Mouse (Mus musculus) activated CD4-positive, CD25-positive, alpha-beta regulatory T cell, adult 4 months (primary cell): ENCODE measurements around the gene Poldip3. TPM values are rescaled to one million over a fixed set of nuclear protein-coding genes. Genes with fewer than 3 reads are reported as not detected.
"Not testable (repeated sequence)": the region's sequence is repeated elsewhere in the genome, so short reads cannot be mapped to it uniquely, and the experiment has no call there.

Source experiments
- ATAC-seq: one replicate; pipeline ENCODE4 v1.8.0; 2017
- polyA plus RNA-seq, 2 experiments: library from polyadenylated mRNA; unstranded; fragments of 100-300 nt; shearing (Covaris generic); gene quantifications; one replicate each; pipeline ENCODE4 v1.2.1; 2017

The Poldip3 gene
- polyA plus RNA-seq, 2 experiments from 2014 or later: 155 to 180 TPM

DNA sequence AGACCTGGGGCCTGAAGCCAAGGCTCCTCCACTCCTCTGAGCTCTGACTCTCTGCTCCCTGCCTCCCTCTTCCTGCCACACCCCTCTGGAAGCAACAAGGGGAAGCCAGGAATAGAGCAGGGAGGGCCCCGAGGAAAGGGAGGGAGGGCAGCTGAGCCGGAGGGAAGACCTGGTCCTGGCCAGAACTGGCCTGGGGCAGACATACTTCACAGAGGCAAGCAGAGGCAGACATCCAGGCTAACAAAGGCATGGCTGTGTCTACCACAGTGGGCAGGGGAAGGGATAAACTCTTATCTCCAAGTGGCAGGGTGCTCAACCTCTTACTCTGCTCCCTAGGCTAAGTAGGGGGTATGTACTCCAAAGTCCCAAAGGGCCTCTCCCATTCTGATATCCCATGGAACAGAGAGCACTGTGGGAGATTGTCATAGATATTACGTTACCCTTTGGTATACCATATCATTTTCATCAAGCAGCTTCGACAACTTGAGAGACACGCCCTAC is 15.8 kb upstream of the Poldip3 start:
- ATAC-seq: no peak

DNA sequence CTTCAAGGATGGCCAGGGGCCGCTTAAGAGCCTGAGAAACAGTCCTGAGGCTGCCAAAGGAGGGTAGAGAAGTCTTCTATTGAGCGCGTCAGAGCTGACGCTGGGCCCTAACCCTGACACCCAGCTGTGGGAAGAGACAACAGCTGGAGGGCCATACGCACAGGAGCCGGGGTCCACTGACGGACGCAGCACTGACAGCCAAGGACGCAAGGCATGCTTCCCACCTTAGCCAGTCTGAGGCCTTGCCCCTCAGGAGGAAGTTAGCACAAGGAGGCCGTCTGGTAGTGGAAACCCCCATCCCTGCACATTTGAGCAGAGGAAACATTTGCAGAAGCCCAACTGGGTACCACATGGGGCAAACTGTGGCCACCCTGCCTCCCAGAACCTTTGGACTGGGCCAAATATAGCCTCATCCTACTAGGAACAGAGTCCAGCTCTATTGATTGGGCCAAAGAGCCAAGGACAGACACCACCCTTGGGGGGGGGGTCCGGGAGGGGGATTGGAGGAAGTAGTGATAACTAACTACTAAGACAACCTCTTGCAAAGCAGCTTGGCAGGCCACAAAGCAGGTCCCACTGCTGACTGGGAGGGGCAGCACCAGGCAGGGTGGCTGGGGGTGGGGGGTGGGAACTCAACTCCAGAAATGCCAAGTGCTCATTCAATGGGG is 13.8 kb upstream of the Poldip3 start:
- ATAC-seq: no peak

DNA sequence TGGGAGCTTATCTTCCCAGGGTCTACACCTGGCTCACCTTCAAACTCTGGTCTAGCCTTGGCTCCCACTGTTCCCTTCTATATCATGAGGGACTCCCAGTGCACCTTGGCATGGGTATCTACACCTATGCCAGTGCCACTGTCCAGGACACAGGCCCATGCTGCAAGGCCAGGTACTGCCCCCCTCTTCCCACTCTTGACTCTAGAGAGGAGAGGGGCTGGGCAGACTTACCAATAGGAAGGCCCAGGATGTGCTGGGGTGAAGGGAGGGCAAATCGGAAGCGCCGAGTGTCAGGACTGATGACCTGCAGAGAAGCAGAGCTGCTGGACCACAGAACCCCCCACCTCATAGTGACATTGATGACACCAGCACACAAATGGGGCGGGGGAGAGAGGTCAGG is 12.8 kb upstream of the Poldip3 start:
- ATAC-seq: no peak

DNA sequence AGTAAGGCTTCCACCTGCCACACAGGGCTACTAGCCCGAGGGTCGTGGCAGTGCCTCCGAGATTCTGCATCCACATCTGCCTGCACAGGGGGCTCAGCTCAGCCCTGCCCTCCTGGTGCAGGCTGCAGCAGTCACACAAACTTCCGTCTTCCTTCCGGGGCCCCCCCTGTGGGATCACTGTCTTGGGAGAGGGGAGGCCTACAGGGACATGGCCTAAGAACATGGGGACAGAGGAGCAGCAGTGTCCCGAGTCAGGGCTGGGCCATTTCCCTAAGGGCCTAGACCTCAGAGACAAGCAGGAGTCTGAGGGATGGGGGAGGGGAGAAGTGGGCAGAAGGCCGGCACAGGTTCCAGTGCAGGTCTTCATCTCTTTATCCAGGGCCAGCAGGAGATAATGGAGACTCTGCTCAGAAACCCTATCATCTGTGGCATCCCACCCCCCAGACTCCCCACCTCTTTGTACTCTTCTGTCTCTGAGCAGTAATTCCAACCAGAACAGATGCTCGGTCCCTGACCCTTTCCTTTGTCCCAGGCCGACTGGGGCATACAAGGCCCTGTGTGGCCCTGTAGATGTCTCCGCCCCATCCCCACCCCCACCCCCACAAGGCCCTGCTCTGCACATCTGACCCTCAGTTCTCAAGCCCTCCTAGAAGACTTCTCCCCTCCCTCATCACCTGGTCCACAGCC is 12.0 kb upstream of the Poldip3 start:
- no peak for ATAC-seq

DNA sequence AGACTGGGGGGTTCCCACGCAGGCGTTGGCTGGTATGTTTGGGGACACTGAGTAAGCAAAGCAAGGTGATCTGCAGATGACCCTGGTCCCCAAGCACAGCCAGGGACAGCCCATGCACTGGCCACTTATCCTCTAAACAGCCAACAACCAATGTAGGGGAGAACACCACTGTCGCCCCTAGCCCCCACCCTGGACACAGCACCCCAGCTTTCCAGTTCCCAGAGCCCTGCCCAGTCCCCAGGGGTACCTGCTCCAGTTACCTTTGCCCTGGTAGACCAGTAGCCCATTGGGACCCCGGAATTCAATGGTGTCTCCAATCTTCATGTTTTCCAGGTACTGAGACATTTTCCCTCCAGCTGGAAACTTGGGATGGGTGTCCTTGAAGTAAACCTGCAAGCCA is 11.4 kb upstream of the Poldip3 start:
- ATAC-seq: no peak

DNA sequence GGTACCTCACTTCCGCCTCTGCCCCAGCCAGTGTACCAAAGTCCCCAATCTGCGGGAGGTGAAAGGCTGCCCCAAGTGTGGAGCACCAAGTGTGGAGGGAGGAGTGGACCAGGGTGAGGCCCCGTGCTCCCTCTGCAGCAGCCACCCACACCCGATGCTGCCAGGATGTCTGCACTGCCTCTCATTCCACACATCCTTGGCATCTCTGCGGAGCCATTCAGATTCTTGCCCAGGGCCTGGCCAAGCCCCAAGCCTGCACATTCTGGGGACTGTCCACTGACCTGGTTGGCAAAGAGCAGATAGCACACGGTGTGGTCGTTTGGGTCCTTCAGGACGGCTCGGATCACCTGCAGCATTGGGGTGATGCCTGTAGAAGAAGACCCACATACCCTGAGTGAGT is 10.6 kb upstream of the Poldip3 start:
- no peak for ATAC-seq

DNA sequence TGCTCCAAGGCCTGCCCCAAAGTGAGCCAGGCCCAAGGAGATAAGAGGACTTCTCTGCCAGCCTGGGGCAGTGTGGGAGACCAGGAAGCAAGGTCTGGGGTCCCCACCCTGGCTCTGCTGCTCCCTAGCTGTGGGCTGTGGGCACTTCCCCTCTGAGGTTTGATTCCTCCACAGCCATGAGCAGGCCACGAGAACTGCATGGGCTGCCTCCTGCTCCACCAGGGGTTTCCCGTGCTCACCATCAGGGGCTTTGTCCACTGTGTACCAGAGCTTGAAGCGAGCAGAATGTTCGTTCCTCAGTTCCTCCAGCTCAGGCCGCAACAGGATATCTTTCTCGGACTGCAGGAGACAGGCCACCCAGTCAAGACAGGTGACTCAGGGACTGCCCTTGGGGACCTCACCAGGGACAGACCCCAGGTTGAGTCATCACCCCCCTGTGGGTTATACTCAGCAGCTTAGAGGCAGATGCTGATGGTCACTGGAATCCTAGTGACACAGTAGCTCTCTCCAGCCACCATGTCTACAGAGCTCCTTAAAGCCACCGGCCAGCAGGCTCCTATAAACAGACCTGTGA is 9.5 kb upstream of the Poldip3 start:
- no peak for ATAC-seq

DNA sequence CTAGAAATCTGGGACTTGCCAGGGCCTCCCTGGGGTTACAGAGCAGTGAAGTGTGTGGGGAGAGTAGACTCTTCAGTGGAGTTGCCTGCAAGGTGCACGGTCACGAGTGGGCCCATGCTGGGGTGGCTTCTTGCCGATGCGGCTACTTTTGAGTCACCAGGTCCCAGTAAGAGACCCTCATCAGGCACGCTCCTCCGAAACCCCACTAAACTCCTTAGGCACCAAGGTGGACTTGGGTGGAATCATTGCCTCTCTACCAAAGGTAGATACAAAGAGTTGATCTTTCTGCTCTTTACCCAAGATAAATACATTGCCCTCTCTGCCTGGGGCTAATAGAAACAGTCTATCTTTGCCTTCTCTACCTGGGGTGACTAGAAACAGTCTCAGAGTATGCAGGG is 8.5 kb upstream of the Poldip3 start:
- no peak for ATAC-seq

DNA sequence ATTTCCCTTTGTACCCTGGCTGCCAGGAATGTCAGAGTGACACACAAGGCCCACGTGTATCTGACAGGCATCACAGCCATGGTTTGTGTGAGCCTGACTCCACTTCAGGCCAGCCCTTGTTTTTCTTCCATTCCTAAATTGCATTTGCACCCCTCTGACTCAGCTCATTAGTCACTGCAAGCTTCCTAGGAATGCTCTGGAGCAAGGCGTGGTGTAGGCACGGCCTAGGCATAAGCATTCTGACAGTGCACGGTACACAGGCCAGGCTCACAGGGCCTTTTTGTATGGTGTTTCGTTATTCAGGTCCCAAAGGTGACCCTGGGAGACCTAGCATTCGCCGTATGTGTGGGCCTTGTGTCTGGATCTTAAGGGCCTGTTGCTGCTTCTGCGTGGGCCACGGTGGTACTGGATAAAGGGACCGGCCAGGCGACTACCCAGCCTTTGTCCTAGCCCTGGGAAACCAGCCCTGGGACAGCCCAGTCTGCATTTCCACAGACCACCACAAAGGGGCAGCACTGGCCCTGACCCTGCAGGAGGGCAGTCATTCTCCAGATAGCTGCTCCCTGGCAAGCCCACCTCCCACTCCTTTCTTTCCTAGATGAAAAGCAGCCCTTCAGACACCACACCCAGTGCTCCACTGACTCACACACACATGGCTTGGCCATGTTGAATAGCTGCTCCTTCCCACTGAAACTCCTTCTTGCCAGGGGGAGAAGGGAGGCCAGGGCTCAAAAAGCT is 7.9 kb upstream of the Poldip3 start:
- ATAC-seq: no peak

DNA sequence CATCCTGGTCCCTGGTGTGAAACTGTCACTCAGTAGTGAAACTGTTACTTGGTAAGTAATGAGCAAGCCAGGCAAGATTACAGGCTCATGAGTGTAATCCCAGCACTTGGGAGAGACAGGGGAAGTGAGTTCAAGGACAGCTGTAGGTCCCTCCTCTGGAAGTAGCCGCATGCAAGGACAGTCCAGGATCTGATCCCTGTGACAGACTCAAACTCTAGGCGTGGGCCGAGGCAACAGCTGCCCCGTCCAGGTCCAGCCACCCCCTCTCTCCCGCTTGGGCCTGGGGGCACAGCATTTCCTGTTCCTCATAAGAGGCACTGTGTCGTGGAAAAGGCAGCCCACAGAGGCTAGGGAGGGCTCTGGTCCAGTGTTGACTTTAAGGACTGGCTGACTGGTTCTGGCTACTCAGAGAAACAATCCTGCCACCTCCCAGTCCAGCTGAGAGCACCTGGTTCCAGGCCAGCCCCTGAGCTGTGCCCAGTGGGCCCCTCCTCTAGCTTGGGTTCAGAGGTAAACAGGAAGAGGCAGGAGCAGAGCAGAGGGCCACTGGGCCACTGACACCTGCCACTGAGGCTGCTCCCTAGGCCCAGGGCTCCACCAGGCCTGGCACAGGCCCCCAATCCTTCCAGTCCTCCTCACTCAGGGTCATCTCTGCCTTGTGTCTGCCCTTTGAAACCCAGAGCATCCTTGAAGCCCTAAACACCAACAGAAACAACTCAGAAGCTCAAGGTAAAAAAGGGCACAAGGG is 6.7 kb upstream of the Poldip3 start:
- ATAC-seq: no peak

DNA sequence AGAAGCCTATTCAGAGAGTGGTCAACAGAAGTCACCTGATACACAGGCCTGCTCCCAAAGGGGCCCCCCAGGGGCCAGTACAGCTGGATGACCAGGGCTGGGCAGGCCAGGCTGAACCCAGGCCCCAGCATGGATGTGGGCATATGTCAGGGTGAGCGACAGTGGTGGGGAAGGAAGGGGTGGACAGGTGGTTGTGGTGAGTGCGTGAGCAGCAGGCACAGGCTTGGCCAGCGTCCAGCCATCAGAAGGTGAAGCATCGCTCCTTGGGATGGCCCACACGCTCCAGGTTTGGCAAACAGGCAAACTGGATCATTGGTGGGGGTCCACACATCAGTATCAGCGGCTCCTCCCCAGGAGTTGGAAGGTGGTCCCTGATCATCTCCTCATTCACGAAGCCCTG is 5.1 kb upstream of the Poldip3 start:
- no peak for ATAC-seq

DNA sequence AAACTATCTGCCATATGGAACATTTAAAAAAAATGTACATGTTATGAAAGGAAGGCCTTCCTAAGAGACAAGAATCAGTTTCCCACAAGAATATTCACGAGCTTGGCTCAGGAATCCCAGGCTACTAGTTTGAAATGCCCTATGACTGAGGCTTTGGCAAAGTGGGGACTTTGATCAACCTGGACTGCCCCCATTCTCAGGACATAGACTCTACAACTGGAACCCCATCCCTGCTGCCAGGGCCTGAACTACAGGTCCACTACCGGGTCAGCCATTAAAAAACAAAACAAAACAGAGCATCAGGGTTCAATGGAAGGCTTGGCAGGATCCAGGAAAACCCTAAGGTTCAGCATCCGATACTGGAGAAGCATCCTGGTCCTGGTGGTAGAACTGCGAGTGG is 1.5 kb upstream of the Poldip3 start:
- no peak for ATAC-seq

DNA sequence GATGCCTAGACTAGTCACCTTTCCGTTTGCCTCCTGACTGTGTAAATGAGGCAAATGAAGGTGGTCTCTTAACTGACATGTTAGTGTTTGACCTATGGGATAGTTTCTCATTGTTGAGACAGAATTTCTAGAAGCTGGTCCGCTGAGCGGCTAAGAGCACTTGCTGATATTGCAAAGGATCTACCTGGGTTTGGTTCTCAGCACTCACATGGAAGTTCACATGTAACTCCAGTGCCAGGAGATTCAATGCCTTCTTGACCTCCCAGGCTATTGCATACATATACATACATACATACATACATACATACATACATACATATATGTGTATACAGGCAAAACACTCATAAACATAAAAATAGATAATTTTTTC is 874 bp upstream of the Poldip3 start:
- no peak for ATAC-seq

DNA sequence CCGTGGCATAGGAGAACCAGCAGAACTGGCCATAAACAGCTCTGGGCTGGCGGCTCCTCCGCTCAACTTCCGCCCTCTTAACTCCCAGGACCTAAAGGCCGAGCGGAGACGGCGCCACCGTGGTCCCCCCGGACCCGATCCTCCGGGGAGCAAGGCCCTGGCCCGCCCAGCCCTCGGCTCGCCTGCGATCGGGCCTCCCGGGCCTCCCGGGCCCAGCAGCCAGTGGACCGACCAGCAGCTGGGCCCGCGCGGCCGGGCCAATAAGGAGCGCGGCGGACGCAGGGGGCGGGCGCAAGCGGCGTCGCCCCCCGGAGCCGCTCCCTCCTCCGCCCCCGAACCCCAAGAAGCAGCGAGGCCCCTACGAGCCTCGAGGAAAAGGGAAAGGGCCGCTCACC is 386 bp downstream of the Poldip3 start:
- ATAC-seq: peak; percentile 17

DNA sequence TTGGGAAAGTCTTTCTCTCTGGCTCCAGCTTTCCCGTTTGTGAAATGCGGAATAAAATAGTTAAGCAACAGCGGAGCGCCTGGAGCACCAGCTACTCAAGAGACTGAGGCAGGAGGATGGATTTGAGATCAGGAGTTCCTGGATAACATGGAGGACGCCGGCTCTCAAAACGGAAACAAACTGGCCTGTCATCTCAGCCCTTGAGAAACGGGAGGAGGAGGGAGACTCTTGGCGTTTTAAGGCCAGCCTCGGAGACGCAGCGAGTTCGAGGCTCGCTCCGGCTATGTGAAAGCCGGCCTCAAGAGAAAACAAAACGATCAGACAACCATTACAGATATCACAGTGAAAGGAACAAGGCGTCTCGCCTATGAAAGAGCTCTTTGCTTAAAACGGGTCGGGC is 789 bp downstream of the Poldip3 start:
- no peak for ATAC-seq

DNA sequence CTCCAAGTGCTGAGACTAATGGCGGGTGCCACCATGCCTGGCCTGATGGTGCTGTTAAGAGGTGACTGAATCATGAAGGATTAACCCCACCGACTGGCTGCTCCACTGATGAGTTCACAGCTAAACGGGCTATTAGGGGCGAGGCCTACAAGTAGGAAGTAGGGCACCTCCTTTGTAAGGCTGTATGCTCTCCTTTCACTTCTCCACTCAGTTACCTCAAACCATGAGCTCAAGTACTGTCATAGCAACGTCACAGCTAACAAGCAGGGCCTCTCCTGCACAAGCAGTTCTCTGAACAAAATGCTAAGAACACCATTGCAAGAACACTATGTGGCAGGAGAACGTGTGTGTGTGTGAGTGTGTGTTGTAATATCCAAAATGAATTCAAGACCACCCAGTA is 3.6 kb downstream of the Poldip3 start:
- ATAC-seq: no peak

DNA sequence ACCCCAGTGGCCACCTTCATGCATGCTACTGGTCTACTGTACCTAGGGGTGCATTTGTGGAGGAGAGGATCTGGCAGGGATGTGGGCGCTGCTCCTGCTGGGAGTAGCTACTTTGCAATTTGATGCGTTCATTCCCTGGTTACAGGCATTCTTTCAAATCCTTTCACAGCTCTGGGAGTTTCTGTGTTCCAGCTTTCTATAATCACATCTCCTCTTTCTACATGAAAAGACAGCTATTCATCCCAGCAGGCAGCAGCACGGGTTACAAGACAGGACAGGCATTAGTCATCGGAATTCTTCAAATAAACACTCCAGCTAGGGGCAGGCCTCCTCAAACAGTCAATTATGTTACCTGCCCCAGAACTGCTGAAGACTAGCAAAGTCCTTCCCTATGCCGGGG is 6.3 kb downstream of the Poldip3 start:
- ATAC-seq: no peak

DNA sequence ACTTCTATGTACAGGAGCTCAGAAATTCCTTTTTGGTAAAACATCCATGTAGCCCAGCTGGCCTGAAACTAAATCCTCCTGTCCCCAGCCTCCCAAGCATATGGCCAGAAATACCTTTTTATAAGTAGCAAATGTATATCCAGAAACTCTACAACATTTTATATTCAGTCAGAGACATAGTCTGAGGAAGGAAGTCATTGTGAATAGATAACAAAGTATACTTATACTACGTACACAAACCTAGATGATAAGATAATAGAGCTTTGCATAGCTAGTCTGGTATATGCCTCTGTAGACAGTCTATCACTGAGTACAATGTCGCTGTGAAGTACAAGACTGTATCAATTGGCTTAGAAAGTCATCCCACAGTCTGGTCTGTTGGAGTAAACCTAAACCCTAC is 13.5 kb downstream of the Poldip3 start:
- ATAC-seq: no peak

DNA sequence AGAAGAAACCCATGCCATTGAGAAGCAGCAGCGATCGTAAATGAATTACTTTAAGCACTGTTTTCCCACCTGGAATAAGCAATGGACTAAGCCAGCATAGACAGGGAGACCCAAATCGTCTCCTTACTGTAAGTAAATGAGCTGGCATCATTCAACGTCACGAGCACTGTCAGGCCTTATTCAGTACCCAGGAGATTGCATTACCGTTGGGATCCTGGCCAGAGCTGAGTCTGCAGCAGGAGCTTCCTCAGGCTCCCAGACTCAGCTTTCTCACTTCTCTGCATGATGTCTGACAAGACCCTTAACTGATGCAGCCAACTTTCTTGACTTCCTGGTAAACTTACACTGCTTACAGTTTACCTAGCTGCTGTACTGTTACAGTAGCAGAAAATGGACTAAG is 14.5 kb downstream of the Poldip3 start:
- no peak for ATAC-seq

DNA sequence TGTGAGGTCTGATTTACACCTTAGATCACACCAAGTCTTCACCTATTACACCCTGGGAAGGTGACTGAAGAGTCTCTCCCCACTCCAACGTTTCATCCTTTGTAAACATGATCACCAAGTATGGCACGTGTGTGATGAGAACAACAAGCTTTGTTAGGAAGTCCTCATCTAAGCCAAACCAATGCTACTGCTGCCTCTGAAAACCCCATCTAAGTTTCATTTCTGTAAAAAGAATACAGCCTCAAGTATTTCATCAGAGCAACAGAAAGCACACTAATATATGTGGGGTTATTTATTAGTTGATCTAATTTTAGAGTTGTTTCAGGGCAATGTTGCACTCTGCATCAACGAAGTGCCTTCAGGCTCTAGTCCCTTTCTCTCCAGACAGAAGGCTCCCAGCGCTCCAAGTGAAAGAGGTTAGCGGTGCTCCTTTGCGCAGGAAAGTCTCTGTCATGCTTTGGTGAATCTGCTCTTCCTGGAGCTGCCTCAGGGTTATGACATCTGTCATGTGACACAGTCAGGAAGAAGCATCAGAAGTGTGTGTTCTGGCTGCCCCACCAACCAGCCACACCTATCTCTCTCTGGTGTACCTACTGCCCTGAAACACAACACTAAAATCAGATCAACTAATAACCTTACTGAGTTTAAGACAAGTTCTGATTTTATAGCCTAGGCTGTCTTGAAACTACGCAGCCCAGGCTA is 19.5 kb downstream of the Poldip3 start:
- no peak for ATAC-seq

DNA sequence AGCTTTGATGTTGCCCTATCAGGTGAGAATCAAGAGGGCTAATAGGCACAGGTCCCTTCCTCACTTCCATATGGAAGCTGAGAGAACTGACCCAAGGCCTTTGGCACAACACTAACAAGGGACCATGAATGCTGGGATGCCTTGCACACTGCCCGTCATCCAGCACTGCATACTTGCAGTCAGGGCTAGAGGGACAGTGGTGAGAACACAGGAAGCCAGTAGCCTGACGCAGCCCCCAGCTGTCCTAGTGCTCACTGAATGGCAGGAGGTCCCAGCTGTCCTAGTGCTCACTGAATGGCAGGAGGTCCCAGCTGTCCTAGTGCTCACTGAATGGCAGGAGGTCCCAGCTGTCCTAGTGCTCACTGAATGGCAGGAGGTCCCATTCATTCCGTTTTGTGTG is 22.1 kb downstream of the Poldip3 start:
- not testable (repeated sequence) for ATAC-seq

DNA sequence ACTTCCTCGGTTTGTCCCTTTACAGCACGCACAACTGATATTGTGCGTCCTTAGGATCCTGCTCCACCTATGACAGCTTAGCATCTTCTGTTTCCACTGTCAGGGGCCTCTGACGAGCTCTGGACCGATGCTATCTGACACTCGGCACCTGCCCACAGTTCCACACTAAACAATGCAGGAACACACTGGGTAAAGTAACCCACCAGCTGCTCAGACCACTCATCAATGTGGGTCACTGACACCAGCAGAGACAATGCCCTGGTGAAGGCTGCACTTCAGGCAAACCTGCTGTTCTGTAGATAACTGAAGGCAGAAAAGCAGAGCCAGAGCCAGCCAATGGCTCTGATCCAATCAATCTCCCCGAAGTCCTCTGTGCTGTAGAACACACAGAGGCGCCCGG is 22.6 kb downstream of the Poldip3 start:
- ATAC-seq: no peak
